Mouse (Mus musculus) G1E (cell line): Measurements from ENCODE around the gene Iqgap2. TPM values are rescaled to one million over a fixed set of nuclear protein-coding genes. Genes with fewer than 3 reads are reported as not detected.

Experiments
- ATAC-seq: 2 replicates; pipeline ENCODE4 v1.8.0; 2016; ENCODE audit warnings: mild to moderate bottlenecking; ENCODE audit not compliant: insufficient number of reproducible peaks, poor library complexity, low FRiP score, severe bottlenecking; ENCODE audit errors: extremely low read depth
- DNase-seq: peaks from one replicate; pipeline ENCODE4 v3.0.0; 2012; ENCODE audit warnings: low spot score
- H3K27me3 ChIP-seq: 2 replicates; pipeline ENCODE4 v1.6.1; 2012; ENCODE audit warnings: mild to moderate bottlenecking, low read length, inconsistent platforms; ENCODE audit not compliant: insufficient read depth
- H3K36me3 ChIP-seq: replicated peaks from 2 replicates; pipeline ENCODE3; 2012; ENCODE audit warnings: mild to moderate bottlenecking, inconsistent platforms
- H3K4me1 ChIP-seq: 2 replicates; pipeline ENCODE4 v1.6.1; 2012; ENCODE audit warnings: low read depth, low read length, inconsistent platforms, mixed read lengths; ENCODE audit not compliant: insufficient read depth
- H3K4me3 ChIP-seq: 2 replicates; pipeline ENCODE4 v1.5.1; 2012; ENCODE audit warnings: low read depth, mild to moderate bottlenecking, inconsistent platforms, low read length, moderate library complexity, mixed read lengths
- H3K9me3 ChIP-seq: replicated peaks from 2 replicates; pipeline ENCODE4 v1.6.1; 2012; ENCODE audit warnings: inconsistent platforms
- CTCF ChIP-seq: IDR thresholded peaks from 2 replicates; pipeline ENCODE4 v1.5.1; 2012; ENCODE audit warnings: low read depth, low read length, inconsistent platforms, mixed read lengths
- GATA1 ChIP-seq: IDR thresholded peaks from 2 replicates; pipeline ENCODE4 v1.6.1; 2012; ENCODE audit warnings: borderline replicate concordance, low read length, inconsistent platforms, mixed read lengths
- GATA2 ChIP-seq: IDR thresholded peaks from 2 replicates; pipeline ENCODE4 v1.6.1; 2012; ENCODE audit warnings: low read depth, low read length, inconsistent platforms, borderline replicate concordance
- POLR2AphosphoS5 ChIP-seq: IDR thresholded peaks from 2 replicates; pipeline ENCODE4 v1.6.1; 2012; ENCODE audit warnings: low read depth, low read length, inconsistent platforms; ENCODE audit not compliant: insufficient replicate concordance
- TAL1 ChIP-seq: conservative IDR thresholded peaks from 2 replicates; pipeline ENCODE4 v1.6.1; 2012; ENCODE audit warnings: low read depth, low read length, inconsistent platforms, mixed read lengths
- polyA plus RNA-seq: library from polyadenylated mRNA; stranded (reverse); fragments of >175 nt; gene quantifications from 2 replicates; pipeline ENCODE4 v1.2.3, GENCODE M21; 2012
- total RNA-seq, 2 experiments: library from RNA; stranded (forward) in 1 of 2; stranded (reverse) in 1 of 2; fragments of 200-1000 nt in 1 of 2; fragments of >200 nt in 1 of 2; fragmentation: Nextera tagmentation in 1 of 2; gene quantifications; 2 replicates each; pipeline ENCODE4 v1.2.3; 2014 to 2017

Iqgap2 gene
- total and polyA plus RNA-seq, 3 experiments, result 3.0 to 14.3 (median 6.6) TPM

DNA sequence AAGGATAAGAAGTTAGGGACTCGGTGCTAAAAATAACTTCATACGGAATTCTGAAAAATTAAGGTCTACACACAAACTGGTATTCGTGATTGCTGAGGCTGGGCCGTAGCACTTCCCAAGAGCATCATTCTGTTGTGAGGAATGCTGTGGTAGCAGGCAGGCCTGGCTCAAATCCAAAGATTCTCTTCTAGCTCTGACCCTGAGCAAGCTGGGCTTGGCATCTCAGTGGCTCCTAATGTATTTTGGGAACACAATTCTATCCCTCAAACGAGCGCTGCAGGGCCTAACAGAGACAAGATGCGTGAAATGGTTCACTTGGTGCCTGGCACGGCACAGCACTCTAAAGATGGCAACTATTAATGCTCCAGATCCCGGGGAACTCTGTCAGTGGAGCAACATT is 90.8 kb downstream of the Iqgap2 start:
- Histone ChIP-seq H3K9me3 (no peaks in the 10 kb centered on the region), H3K27me3 (peaks cover 4% of the 10 kb centered on the region; the same call in 1 of the 2 replicates), H3K4me3 (no peak overlapping the region), H3K4me1 (no peaks in the 10 kb centered on the region), H3K36me3 (no peaks in the 10 kb centered on the region)
- ATAC-seq (no peak), DNase-seq (no peak)
- TF ChIP-seq POLR2AphosphoS5, result no peak
- no peak for TF ChIP-seq GATA2
- TF ChIP-seq CTCF, result no peak
- no peak for TF ChIP-seq GATA1
- no peak for TF ChIP-seq TAL1

DNA sequence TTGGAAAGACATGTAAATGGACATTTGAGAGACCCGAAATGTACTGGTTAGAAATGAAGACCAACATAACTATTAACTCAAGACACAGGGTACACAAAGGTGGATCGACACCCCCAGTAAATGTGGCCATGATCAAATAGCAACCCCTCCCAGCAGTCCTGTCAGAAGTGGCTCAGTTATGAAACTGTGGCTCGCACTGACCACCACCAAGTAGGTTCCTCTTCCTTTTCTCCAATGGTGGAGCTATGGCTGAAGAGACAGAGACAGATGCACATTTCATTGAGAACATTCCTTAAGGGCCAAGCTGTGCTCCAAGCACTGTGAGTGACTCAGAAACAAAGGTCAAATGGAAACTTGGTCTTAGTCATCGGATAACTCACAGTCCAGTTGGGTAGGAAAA is 92.4 kb downstream of the Iqgap2 start:
- Histone ChIP-seq H3K4me3 (no peak overlapping the region), H3K27me3 (no peaks in the 10 kb centered on the region), H3K4me1 (no peaks in the 10 kb centered on the region), H3K9me3 (no peaks in the 10 kb centered on the region), H3K36me3 (no peaks in the 10 kb centered on the region)
- TF ChIP-seq TAL1, result no peak
- no peak for TF ChIP-seq GATA2
- TF ChIP-seq GATA1, result no peak
- no peak for TF ChIP-seq POLR2AphosphoS5
- TF ChIP-seq CTCF, result no peak
- ATAC-seq, result no peak
- DNase-seq, result no peak

DNA sequence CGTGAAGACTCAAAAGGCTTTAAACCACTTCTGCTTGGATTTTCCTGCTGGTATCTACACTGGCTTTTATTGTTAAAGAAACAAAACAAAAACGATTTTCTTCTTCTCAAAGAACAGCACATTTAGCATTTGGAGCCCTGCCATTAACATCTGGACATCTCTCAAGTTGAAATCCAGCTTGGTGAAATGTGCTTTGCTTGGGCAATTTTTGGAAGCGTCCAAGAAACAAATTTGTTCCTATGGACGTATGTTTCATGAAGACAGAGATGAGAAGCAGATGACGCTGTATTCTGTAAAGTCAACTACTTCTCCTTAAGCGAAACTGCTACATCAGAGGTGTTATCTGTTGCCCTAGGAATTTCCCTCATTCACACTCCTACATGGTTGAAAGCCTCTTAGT is 93.0 kb downstream of the Iqgap2 start:
- no peaks in the 10 kb centered on the region for H3K9me3 ChIP-seq
- no peak for TF ChIP-seq GATA2
- no peak for TF ChIP-seq GATA1
- TF ChIP-seq POLR2AphosphoS5, result no peak
- no peak for TF ChIP-seq TAL1
- no peak for TF ChIP-seq CTCF
- H3K4me1 ChIP-seq, result no peaks in the 10 kb centered on the region
- no peaks in the 10 kb centered on the region for H3K27me3 ChIP-seq
- no peak overlapping the region for H3K4me3 ChIP-seq
- ATAC-seq, result no peak
- DNase-seq, result no peak
- no peaks in the 10 kb centered on the region for H3K36me3 ChIP-seq

DNA sequence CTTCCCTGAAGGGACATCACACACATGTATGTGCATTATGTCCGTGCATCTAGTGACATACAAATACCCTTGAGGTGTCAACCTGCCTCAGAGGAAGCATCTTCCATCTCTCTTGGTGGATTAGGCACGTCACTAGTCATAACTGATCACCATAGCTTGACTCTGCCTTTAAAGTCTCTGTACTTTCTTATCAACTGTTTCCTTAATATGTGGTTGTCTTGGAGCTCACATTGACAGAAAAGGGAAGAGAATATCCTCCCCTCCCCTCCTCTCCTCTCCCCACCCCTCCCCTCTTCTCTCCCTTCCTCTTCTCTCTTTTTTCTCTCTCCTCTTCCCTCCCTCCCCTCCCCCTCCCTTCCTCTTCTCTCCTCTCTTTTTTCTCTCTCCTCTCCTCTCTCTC is 94.2 kb downstream of the Iqgap2 start:
- ATAC-seq, result no peak
- Histone ChIP-seq H3K4me1 (no peaks in the 10 kb centered on the region), H3K9me3 (no peaks in the 10 kb centered on the region), H3K36me3 (no peaks in the 10 kb centered on the region), H3K4me3 (no peak overlapping the region), H3K27me3 (no peaks in the 10 kb centered on the region)
- TF ChIP-seq POLR2AphosphoS5, result no peak
- TF ChIP-seq GATA2, result no peak
- TF ChIP-seq GATA1, result no peak
- DNase-seq, result no peak

DNA sequence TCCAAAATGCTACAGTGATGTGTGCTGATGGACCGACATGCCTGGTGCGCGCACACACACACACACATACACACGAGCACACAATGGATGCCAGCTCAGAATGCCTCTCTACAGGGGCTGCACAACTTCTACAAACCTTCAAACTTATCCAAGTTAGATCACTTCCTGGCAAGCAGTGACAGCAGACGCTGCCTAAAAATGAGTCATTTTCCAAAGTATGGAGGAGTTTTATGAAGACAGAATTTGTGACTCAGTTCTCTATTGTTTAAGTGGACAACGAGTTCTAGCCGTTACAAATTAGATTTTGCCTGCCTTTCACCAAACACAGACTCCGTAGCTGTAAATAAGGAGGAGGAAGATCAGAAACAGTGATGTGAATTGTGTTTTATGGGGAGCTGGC is 97.4 kb downstream of the Iqgap2 start:
- TF ChIP-seq CTCF, result no peak
- TF ChIP-seq TAL1, result no peak
- TF ChIP-seq GATA1, result no peak
- no peak for TF ChIP-seq POLR2AphosphoS5
- TF ChIP-seq GATA2, result no peak
- DNase-seq (no peak), ATAC-seq (no peak)
- Histone ChIP-seq H3K4me3 (no peak overlapping the region), H3K36me3 (no peaks in the 10 kb centered on the region), H3K9me3 (no peaks in the 10 kb centered on the region), H3K27me3 (no peaks in the 10 kb centered on the region), H3K4me1 (no peaks in the 10 kb centered on the region)

- Histone ChIP-seq H3K4me3 (no peak overlapping the region), H3K27me3 (no peaks in the 10 kb centered on the region)
- no peak for ATAC-seq
Measured at GRCm38 (mm10) chr13:95790883-95791282, 100.8 kb downstream of the Iqgap2 start.

More at GRCm38 (mm10) chr13:95790883-95791282, 100.8 kb downstream of the Iqgap2 start:
- no peaks in the 10 kb centered on the region for H3K36me3 ChIP-seq
- no peak for DNase-seq
- H3K9me3 ChIP-seq, result no peaks in the 10 kb centered on the region
- peaks cover 2% of the 10 kb centered on the region; the same call in 1 of the 2 replicates for H3K4me1 ChIP-seq
- TF ChIP-seq CTCF (no peak), POLR2AphosphoS5 (no peak), GATA1 (no peak)
